Mouse (Mus musculus) olfactory bulb, adult 2 months (tissue): ENCODE data around the gene Mrc2. TPM values are rescaled to one million over a fixed set of nuclear protein-coding genes. Genes with fewer than 3 reads are reported as not detected.

Source experiments
- H3K27ac ChIP-seq: fragments of 200-500 bp; 2 replicates; pipeline ENCODE4 v1.5.1; 2012; ENCODE audit warnings: low read depth, low read length; ENCODE audit not compliant: insufficient read depth
- H3K4me1 ChIP-seq: fragments of 200-500 bp; 2 replicates; pipeline ENCODE4 v1.6.1; 2012; ENCODE audit warnings: low read length; ENCODE audit not compliant: control insufficient read depth, insufficient read depth
- H3K4me3 ChIP-seq: fragments of 200-500 bp; 2 replicates; pipeline ENCODE4 v1.5.1; 2012; ENCODE audit warnings: mild to moderate bottlenecking, low read depth, low read length, moderate library complexity; ENCODE audit not compliant: insufficient read depth
- CTCF ChIP-seq: fragments of 200-500 bp; IDR thresholded peaks from 2 replicates; pipeline ENCODE4 v1.5.1; 2012; ENCODE audit warnings: low read depth, mild to moderate bottlenecking, low read length, moderate library complexity; ENCODE audit not compliant: insufficient read depth
- POLR2A ChIP-seq: fragments of 200-500 bp; IDR thresholded peaks from 2 replicates; pipeline ENCODE4 v1.6.1; 2012; ENCODE audit warnings: mild to moderate bottlenecking, low read depth, low read length, moderate library complexity; ENCODE audit not compliant: insufficient read depth
- WGBS: fragments of 180-500 bp; shearing (Covaris S2); methylation state at CpG from one replicate; pipeline ENCODE4 v1.1.7; 2018; 5-methylcytosine and 5-hydroxymethylcytosine counted together
- polyA plus RNA-seq: library from polyadenylated mRNA; stranded (reverse); fragments of >200 nt; gene quantifications from 2 replicates; pipeline ENCODE4 v1.2.4, GENCODE M21; 2012; ENCODE audit warnings: low replicate concordance; ENCODE audit not compliant: missing spikeins, insufficient read depth, insufficient read length

Mrc2 gene
- polyA plus RNA-seq, 1 experiment, result not detected

DNA sequence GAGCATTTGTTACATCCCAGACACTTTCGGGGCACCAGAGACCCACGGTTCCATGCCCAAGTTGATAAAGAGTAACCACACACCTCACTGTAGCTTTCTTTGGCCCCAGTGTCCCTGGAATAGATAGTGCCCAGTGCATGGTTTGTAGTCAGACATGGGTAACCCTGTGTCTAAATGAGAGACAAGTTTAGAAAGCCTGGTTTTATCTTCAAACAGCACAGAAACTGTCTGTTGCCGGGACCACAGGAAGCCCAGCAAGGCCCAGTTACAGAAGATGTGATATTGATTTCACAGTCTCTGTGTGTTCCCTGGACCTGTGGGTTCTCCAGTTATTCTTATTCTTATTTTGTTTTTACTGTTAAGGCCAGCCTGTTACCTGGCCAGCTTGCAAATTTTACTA lies 74.7 kb downstream of the Mrc2 start:
- Histone ChIP-seq H3K4me1 (peaks cover 27% of the 10 kb centered on the region), H3K27ac (no peak overlapping the region), H3K4me3 (no peak overlapping the region)
- no peak for TF ChIP-seq CTCF
- TF ChIP-seq POLR2A, result no peak
- WGBS, result 85% methylated on average over 3 of the region's 3 CpGs

DNA sequence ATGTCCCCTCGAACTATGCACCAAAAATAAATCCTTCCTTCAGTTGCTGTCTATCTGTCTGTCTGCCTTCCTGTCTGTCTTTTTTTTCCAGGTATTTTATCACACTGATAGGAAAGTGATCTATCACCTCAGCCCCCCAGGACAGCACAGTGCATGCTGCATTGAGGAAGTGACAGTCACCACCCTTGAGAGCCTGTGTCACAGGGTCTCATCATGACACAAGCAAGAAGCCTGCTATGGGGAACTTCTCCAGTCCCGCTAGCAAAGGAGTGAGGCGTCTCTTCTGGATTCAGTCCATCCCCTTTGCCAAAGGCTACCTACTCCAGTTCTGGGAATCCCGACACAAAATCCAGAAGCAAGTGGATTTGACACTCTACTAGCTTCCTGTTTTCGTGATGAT lies 76.4 kb downstream of the Mrc2 start:
- TF ChIP-seq CTCF, result no peak
- TF ChIP-seq POLR2A, result no peak
- Histone ChIP-seq H3K4me3 (no peak overlapping the region), H3K4me1 (peaks cover 18% of the 10 kb centered on the region), H3K27ac (no peak overlapping the region)
- 91% methylated on average over 5 of the region's 5 CpGs for WGBS

- no peak for TF ChIP-seq CTCF
- no peak for TF ChIP-seq POLR2A
- H3K27ac ChIP-seq, result no peak overlapping the region
- WGBS, result 75% methylated on average over 13 of the region's 13 CpGs
Observed at GRCm38 (mm10) chr11:105369526-105370386, 77.3 kb downstream of the Mrc2 start.

DNA sequence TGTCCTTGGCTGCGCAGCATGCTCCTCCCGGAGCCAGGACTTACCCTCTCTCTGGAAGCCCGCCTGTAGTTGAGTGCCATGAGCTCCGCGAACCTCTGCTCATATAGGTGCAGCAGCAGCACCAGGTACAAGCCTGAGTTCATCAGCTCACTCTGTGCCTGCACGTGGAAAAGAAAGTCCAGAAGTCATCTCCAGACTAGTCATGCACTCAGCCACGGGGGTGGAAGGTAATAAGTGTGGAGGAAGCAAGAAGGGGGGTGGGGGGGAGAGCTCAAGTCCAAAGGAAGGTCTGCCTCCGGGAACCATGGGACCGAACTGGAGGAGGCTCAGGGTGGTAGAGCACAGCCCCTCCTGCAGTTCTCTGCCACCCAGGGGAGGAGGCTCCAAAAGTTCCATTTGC lies 79.4 kb downstream of the Mrc2 start:
- H3K4me3 ChIP-seq, result no peak overlapping the region
- TF ChIP-seq CTCF (no peak), POLR2A (no peak)
- no peak overlapping the region for H3K27ac ChIP-seq
- H3K4me1 ChIP-seq, result peaks cover 9% of the 10 kb centered on the region
- WGBS, result 77% methylated on average over 9 of the region's 9 CpGs

More at GRCm38 (mm10) chr11:105369526-105370386, 77.3 kb downstream of the Mrc2 start:
- Histone ChIP-seq H3K4me3 (no peak overlapping the region), H3K4me1 (peaks cover 17% of the 10 kb centered on the region)

- no peak overlapping the region for H3K27ac ChIP-seq
- TF ChIP-seq POLR2A, result no peak
- no peak for TF ChIP-seq CTCF
- WGBS, result 90% methylated on average over 8 of the region's 8 CpGs
- no peak overlapping the region for H3K4me3 ChIP-seq
- peaks cover 9% of the 10 kb centered on the region for H3K4me1 ChIP-seq
Observed at GRCm38 (mm10) chr11:105373881-105374280, 81.4 kb downstream of the Mrc2 start.

GRCm38 (mm10) chr11:105374526-105375175 lies 82.2 kb downstream of the Mrc2 start:
- Histone ChIP-seq H3K4me3 (no peak overlapping the region), H3K4me1 (peaks cover 9% of the 10 kb centered on the region), H3K27ac (no peak overlapping the region)
- 78% methylated on average over 10 of the region's 10 CpGs for WGBS
- TF ChIP-seq CTCF (no peak), POLR2A (no peak)

DNA sequence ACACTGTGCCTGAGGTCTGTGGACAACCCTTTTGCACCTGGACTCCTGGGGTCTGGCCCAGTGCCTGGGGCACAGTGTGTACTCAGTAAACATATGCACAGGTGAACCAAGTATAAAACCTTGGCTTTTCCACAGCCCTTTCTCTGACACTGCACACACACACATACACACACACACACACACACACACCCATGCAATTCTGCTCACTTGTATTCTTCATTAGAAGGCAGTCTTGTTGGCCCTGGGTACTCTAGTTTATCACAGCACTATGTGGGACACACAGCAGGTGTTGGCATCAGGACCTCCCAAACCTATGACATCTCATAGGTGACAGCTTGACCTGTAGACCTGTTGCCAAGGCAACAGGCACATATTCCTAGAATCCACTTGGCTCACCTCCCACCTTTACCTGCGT lies 83.4 kb downstream of the Mrc2 start:
- Histone ChIP-seq H3K4me1 (peaks cover 9% of the 10 kb centered on the region), H3K4me3 (no peak overlapping the region), H3K27ac (no peak overlapping the region)
- 97% methylated on average over 1 of the region's 1 CpGs for whole genome bisulfite sequencing
- TF ChIP-seq CTCF (no peak), POLR2A (no peak)

- no peak overlapping the region for H3K4me3 ChIP-seq
- WGBS, result 33% methylated on average over 9 of the region's 9 CpGs
- peak overlapping the region; percentile 5; the same call in 1 of the 2 replicates for H3K27ac ChIP-seq
- H3K4me1 ChIP-seq, result peaks cover 11% of the 10 kb centered on the region; the same call in 1 of the 2 replicates
- no peak for TF ChIP-seq CTCF
- no peak for TF ChIP-seq POLR2A
Observed at GRCm38 (mm10) chr11:105385266-105385665, 92.8 kb downstream of the Mrc2 start.

DNA sequence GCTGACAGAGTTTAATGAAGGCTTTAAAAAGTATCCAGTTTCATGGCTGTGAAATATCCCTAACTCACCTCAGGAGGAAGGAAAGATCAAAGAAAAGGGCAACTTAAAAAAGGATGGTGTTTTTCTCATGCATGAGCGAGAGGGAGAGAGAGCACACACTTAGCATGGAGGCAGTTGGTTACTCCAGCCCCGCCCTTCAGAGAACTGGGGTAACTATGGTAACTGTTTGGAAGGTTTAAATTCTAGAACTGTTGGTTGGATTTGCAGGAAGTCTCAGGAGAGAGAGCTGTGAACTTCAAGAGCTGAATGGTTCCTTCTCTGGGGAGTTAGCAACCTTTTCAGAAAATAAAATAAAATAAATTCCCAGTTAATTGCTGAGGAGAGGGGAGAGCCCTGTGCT lies 96.2 kb downstream of the Mrc2 start:
- Histone ChIP-seq H3K4me3 (no peak overlapping the region), H3K4me1 (peaks cover 16% of the 10 kb centered on the region; the same call in 1 of the 2 replicates), H3K27ac (0 out of 2 replicates have a peak overlapping the region, but pooled peaks have one; percentile 42)
- WGBS, result 22% methylated on average over 2 of the region's 2 CpGs
- TF ChIP-seq POLR2A, result no peak
- TF ChIP-seq CTCF, result no peak
